8 mouse cellular contexts compared by ENCODE assay signal in genomic region chr2:29889991-29890833, GRCm38 (mm10). TPM values are rescaled to one million over a fixed set of nuclear protein-coding genes. Genes with fewer than 3 reads are reported as not detected.
DNase-seq lines count a peak whose midpoint lies in the region; ATAC-seq and TF ChIP-seq lines count a peak whose summit lies in the region.

No protein-coding gene starts in this region.

- H3K27me3 ChIP-seq in hindbrain, postnatal 0 days (ENCODE audit: insufficient read depth, low read length): no peaks in the 10 kb centered on the region

- intact Hi-C loops in gastrocnemius, adult 2 months (cut with DNase I): no loop called here
- intact Hi-C loops in left cerebral cortex, adult 2 months (cut with DNase I): loop anchor here (1.0 kb wide), 1 partner anchor 21 kb away; the partner anchor contains the start of gene Cercam

- no peaks in the 10 kb centered on the region for H3K9me3 ChIP-seq in hindbrain, postnatal 0 days (ENCODE audit: low read length)

- DNase-seq in gastrocnemius, adult 2 months: peak; percentile 89
- DNase-seq in hindbrain, postnatal 0 days (ENCODE audit: low spot score): peak; percentile 85
- DNase-seq in left cerebral cortex, adult 2 months (ENCODE audit: extremely low spot score in 1 of 2, low spot score in 2 of 2): peak; percentile 75 to 82
- peak; percentile 83 for DNase-seq in right cerebral cortex, adult 18-20 months
- peak; percentile 63 for DNase-seq in urinary bladder, adult 2 months (ENCODE audit: low spot score)

- H3K9ac ChIP-seq in hindbrain, postnatal 0 days (replicated peaks; ENCODE audit: low read length): peak overlapping the region; percentile 77

- no peaks in the 10 kb centered on the region for H3K4me1 ChIP-seq in hindbrain, postnatal 0 days (ENCODE audit: insufficient read depth, low read length)

- under 1% methylated on average over 56 of the region's 61 CpGs for WGBS in hindbrain, postnatal 0 days
- 2% methylated on average over 60 of the region's 61 CpGs for WGBS in macrophage (ENCODE audit: missing documents)

- peaks cover 35% of the 10 kb centered on the region for H3K36me3 ChIP-seq in hindbrain, postnatal 0 days (ENCODE audit: insufficient read depth, low read length)
- H3K36me3 ChIP-seq in macrophage (ENCODE audit: inconsistent target): peaks cover 25% of the 10 kb centered on the region

- peak; percentile 33 for ATAC-seq in activated CD4-positive, CD25-positive, alpha-beta regulatory T cell, adult 4 months
- peak; percentile 74 for ATAC-seq in common myeloid progenitor, adult 5-6 weeks (replicated peaks; ENCODE audit: low read depth, poor library complexity, severe bottlenecking)
- ATAC-seq in hindbrain, postnatal 0 days: peak; percentile 90

- H3K27ac ChIP-seq in gastrocnemius, adult 2 months: peak overlapping the region; percentile 93
- H3K27ac ChIP-seq in hindbrain, postnatal 0 days: peak overlapping the region; percentile 88
- H3K27ac ChIP-seq in left cerebral cortex, adult 2 months: peak overlapping the region; percentile 70
- peak overlapping the region; percentile 13; the same call in 1 of the 2 replicates for H3K27ac ChIP-seq in macrophage

- peaks cover 30% of the 10 kb centered on the region for H3K79me2 ChIP-seq in macrophage (ENCODE audit: inconsistent target)

- H3K4me3 ChIP-seq in gastrocnemius, adult 2 months: peak overlapping the region; percentile 91
- peak overlapping the region; percentile 65 for H3K4me3 ChIP-seq in hindbrain, postnatal 0 days (ENCODE audit: low read length)
- peak overlapping the region; percentile 88 for H3K4me3 ChIP-seq in left cerebral cortex, adult 2 months
- peak overlapping the region; percentile 51 for H3K4me3 ChIP-seq in macrophage (ENCODE audit: inconsistent target)

- TF ChIP-seq CTCF in gastrocnemius, adult 2 months (IDR thresholded peaks at IDR 0.05): peak; percentile 46
- TF ChIP-seq CTCF in hindbrain, postnatal 0 days (IDR thresholded peaks at IDR 0.05; ENCODE audit: low read depth): peak; percentile 62
- peak; percentile 40 for TF ChIP-seq CTCF in left cerebral cortex, adult 2 months (IDR thresholded peaks at IDR 0.05)

- peak overlapping the region; percentile 91 for H3K4me2 ChIP-seq in hindbrain, postnatal 0 days (ENCODE audit: low read depth, low read length)

RNA-seq across cellular contexts. Expression of gene Odf2, which starts 1.2 kb away (rescaled TPM):
- polyA plus RNA-seq in activated CD4-positive, CD25-positive, alpha-beta regulatory T cell, adult 4 months (2017; shearing (Covaris generic)): 10 to 100 TPM; 44.3 to 45.0 TPM
- 76.4 and 93.2 TPM in 2 replicates for total RNA-seq in common myeloid progenitor, adult 5-6 weeks (2017)
- total RNA-seq in gastrocnemius, adult 2 months (2021): 10 to 100 TPM; 11.9 to 12.7 TPM
- total RNA-seq in hindbrain, postnatal 0 days (2014; rRNA removed): 73.1 and 81.7 TPM in 2 replicates
- polyA plus RNA-seq in hindbrain, postnatal 0 days (2015; fragmentation: Nextera tagmentation; extraction: Ambion mirVana): 78.2 and 88.3 TPM in 2 replicates
- 100 to 1,000 TPM in 1 of 2 experiments, 10 to 100 TPM in 1; 97.9 to 101 TPM for total RNA-seq in left cerebral cortex, adult 2 months (2021)
- 100 to 1,000 TPM in 24 of 26 experiments, 10 to 100 TPM in 2; 67.0 to 433 (median 276) TPM for total RNA-seq in macrophage (2018; cell fraction: chromatin; rRNA removed)
- 10 to 100 TPM; 18.6 to 43.7 (median 35.6) TPM for total RNA-seq in macrophage (2018; cell fraction: cytosol; rRNA removed)
- total RNA-seq in macrophage (2018; cell fraction: nucleus; rRNA removed): 100 to 1,000 TPM in 13 of 26 experiments, 10 to 100 TPM in 13; 46.2 to 209 (median 103) TPM
- polyA plus RNA-seq in macrophage (2018): 28.3 to 46.9 TPM (median 30.9 TPM) in 3 replicates
- 41.9 and 48.8 TPM in 2 replicates for polyA plus RNA-seq in urinary bladder, adult 2 months (2012; rRNA removed)

RNA-seq across cellular contexts. Expression of gene Cercam, which starts 21.2 kb away (rescaled TPM):
- 1 to 10 TPM; 1.2 to 1.4 TPM for polyA plus RNA-seq in activated CD4-positive, CD25-positive, alpha-beta regulatory T cell, adult 4 months (2017; shearing (Covaris generic))
- 9.8 and 14.0 TPM in 2 replicates for total RNA-seq in common myeloid progenitor, adult 5-6 weeks (2017)
- 1 to 10 TPM; 2.2 to 4.6 TPM for total RNA-seq in gastrocnemius, adult 2 months (2021)
- total RNA-seq in hindbrain, postnatal 0 days (2014; rRNA removed): 32.5 and 37.7 TPM in 2 replicates
- 17.8 and 20.6 TPM in 2 replicates for polyA plus RNA-seq in hindbrain, postnatal 0 days (2015; fragmentation: Nextera tagmentation; extraction: Ambion mirVana)
- 1 to 10 TPM; 5.9 to 8.6 TPM for total RNA-seq in left cerebral cortex, adult 2 months (2021)
- total RNA-seq in macrophage (2018; cell fraction: chromatin; rRNA removed): 10 to 100 TPM in 15 of 26 experiments, 1 to 10 TPM in 11; 2.3 to 23.6 (median 12.3) TPM
- total RNA-seq in macrophage (2018; cell fraction: cytosol; rRNA removed): 10 to 100 TPM in 22 of 26 experiments, 1 to 10 TPM in 4; 8.8 to 26.8 (median 13.1) TPM
- 10 to 100 TPM in 25 of 26 experiments, 1 to 10 TPM in 1; 9.0 to 32.3 (median 17.0) TPM for total RNA-seq in macrophage (2018; cell fraction: nucleus; rRNA removed)
- 7.3 to 16.8 TPM (median 15.9 TPM) in 3 replicates for polyA plus RNA-seq in macrophage (2018)
- polyA plus RNA-seq in urinary bladder, adult 2 months (2012; rRNA removed): 44.7 and 49.3 TPM in 2 replicates

RNA-seq across cellular contexts. Expression of gene Gle1, which starts 45.0 kb away (rescaled TPM):
- polyA plus RNA-seq in activated CD4-positive, CD25-positive, alpha-beta regulatory T cell, adult 4 months (2017; shearing (Covaris generic)): 10 to 100 TPM; 42.4 to 52.7 TPM
- total RNA-seq in common myeloid progenitor, adult 5-6 weeks (2017): 71.3 and 85.0 TPM in 2 replicates
- 10 to 100 TPM; 23.2 to 28.3 TPM for total RNA-seq in gastrocnemius, adult 2 months (2021)
- total RNA-seq in hindbrain, postnatal 0 days (2014; rRNA removed): 39.4 and 43.6 TPM in 2 replicates
- 52.7 and 56.0 TPM in 2 replicates for polyA plus RNA-seq in hindbrain, postnatal 0 days (2015; fragmentation: Nextera tagmentation; extraction: Ambion mirVana)
- total RNA-seq in left cerebral cortex, adult 2 months (2021): 10 to 100 TPM; 46.5 to 48.1 TPM
- total RNA-seq in macrophage (2018; cell fraction: chromatin; rRNA removed): 10 to 100 TPM in 25 of 26 experiments, 1 to 10 TPM in 1; 9.6 to 70.2 (median 31.0) TPM
- total RNA-seq in macrophage (2018; cell fraction: cytosol; rRNA removed): 10 to 100 TPM in 1 of 26 experiments, 1 to 10 TPM in 25; 5.9 to 10.3 (median 8.4) TPM
- total RNA-seq in macrophage (2018; cell fraction: nucleus; rRNA removed): 10 to 100 TPM in 16 of 26 experiments, 1 to 10 TPM in 10; 4.9 to 32.5 (median 15.2) TPM
- polyA plus RNA-seq in macrophage (2018): 7.9 to 12.5 TPM (median 10.0 TPM) in 3 replicates
- 34.0 and 38.4 TPM in 2 replicates for polyA plus RNA-seq in urinary bladder, adult 2 months (2012; rRNA removed)

Comparison
In these comparisons a context has a peak if more than half of its experiments do, and no peak if none do; other contexts are left out.
1. Peak in every context shown above with its lines: DNase-seq, ATAC-seq, H3K4me3 ChIP-seq and H3K27ac ChIP-seq.
2. ATAC-seq: peak in every context shown above with its lines; median percentile 90 in hindbrain, postnatal 0 days; 74 in common myeloid progenitor, adult 5-6 weeks; 33 in activated CD4-positive, CD25-positive, alpha-beta regulatory T cell, adult 4 months.
3. H3K27ac ChIP-seq: peak in every context shown above with its lines; median percentile 93 in gastrocnemius, adult 2 months; 88 in hindbrain, postnatal 0 days; 70 in left cerebral cortex, adult 2 months; 13 in macrophage.